Mouse (Mus musculus) WW6 (cell line): Measurements from ENCODE around the gene Prkcg.
"Not testable (repeated sequence)": the region's sequence is repeated elsewhere in the genome, so short reads cannot be mapped to it uniquely, and the experiment has no call there.

Experiments
- DNase-seq: peaks from one replicate; pipeline ENCODE4 v3.0.0-alpha.2; 2013; ENCODE audit warnings: low read depth, low spot score

Gene Prkcg

GRCm38 (mm10) chr7:3288976-3289970 lies at the start of gene Prkcg, which contains the start of gene Myadm:
TSS of gene Prkcg (plus strand) at chr7:3289179.
TSS of gene Myadm (plus strand) at chr7:3289080.
- DNase-seq: no peak

- no peak for DNase-seq
Measured at GRCm38 (mm10) chr7:3239193-3239592, 49.8 kb upstream of the Prkcg start.

DNA sequence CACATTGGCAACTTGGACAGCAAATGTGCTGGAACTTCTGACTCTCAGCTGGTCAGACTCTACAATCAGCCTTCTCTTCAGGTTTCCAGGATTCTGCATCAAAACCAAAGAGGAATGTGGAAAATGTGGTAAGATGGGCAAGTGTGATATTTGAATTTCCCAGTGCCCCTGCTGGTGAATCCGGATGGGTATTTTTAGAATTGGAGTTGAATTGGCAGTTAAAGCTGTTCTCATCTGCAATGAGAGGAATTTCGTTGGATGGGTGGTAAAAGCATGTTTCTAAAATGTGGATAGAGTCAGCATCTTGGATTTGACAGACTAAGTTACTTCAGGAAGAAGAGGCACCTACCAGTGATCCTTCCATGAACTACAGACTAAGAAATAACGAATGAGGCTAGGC lies 28.3 kb upstream of the Prkcg start:
- no peak for DNase-seq

GRCm38 (mm10) chr7:3261446-3261845 lies 27.5 kb upstream of the Prkcg start:
- no peak for DNase-seq

DNA sequence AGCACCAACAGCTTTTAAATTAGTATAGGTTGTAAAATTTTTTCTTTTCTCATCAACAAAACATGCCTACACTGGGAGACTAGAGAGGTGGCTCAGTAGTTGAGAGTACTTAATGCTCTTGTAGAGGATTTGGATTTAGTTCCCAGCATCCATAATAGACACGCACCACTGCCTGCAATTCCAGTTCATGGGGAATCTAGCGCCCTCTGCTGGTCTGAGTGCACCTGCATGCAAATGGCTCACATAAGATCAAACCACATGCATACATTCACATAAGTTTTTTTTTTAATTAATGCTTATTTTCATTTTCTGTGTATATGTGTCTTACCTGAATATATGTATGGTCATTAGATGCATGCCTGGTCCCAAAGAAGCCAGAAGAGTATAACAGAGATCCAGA lies 26.2 kb upstream of the Prkcg start:
- DNase-seq: peak; percentile 56

DNA sequence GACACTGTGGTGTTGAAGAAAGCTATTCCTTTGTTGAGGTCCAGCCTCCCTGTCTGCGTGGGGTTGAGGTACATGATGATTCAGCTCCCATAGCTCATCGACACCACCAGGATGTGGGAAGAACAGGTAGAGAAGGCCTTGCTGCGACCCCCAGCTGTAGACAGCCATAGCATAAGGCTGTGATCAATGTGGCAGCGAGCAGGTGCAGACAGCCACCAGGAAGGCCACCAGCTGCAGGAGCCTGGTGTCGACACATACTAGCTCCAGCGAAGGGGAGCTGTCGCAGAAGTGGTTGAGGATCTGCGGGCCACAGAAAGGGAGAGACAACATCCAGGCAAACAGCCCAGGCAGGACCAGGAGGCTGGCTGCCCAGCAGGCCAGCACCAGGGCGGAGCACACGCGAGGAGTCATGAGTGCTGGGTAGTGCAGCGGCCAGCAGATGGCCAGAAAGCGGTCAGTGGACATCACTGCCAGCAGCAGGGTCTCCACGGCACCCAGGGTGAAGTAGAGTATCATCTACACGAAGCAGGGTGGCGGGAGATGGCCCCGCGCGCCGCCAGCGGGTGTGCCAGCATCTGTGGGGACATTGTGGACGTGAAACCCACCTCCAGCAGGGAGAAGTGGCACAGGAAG lies 24.5 kb upstream of the Prkcg start:
- no peak for DNase-seq

GRCm38 (mm10) chr7:3265311-3265710 lies 23.7 kb upstream of the Prkcg start:
- no peak for DNase-seq

- DNase-seq: no peak
Measured at GRCm38 (mm10) chr7:3267261-3267660, 21.7 kb upstream of the Prkcg start.

DNA sequence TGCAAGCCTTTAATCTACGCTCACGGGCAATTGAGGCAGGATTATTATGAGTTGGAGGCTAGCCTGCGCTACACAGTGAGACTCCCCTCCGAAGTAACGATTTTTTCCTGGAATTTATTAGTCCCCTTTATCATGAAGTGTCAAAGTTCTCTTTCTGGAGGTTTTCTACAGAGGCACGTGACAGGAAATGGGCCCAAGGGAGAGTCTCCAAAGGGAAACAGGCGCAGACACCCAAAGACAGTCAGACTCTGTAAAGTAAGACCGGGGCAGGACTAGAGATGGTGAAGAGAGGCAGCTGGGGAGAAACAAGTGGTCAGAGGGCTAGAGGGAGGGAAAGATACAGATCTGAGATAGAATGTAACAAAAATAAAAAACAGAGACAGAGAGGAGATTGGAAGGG lies 21.1 kb upstream of the Prkcg start:
- DNase-seq: no peak

DNA sequence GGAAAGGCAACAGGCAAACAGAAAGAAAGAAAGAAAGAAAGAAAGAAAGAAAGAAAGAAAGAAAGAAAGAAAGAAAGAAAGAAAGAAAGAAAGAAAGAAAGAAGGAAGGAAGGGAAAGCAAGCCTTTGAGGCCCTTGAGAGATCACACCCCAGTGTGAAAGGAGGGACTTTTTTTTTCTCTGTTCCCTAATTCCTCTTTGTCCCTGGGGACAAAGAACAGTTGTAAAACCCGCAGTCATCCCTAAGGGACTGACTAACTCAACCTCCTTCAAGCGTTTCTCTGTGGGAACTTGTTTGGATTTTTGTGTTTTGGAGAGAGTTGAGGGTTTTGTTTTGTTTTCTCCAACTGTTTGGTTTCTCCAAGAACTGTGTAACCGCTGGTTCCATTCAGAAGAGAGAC lies 20.7 kb upstream of the Prkcg start:
- no peak for DNase-seq

- no peak for DNase-seq
Measured at GRCm38 (mm10) chr7:3272206-3272605, 16.8 kb upstream of the Prkcg start.

DNA sequence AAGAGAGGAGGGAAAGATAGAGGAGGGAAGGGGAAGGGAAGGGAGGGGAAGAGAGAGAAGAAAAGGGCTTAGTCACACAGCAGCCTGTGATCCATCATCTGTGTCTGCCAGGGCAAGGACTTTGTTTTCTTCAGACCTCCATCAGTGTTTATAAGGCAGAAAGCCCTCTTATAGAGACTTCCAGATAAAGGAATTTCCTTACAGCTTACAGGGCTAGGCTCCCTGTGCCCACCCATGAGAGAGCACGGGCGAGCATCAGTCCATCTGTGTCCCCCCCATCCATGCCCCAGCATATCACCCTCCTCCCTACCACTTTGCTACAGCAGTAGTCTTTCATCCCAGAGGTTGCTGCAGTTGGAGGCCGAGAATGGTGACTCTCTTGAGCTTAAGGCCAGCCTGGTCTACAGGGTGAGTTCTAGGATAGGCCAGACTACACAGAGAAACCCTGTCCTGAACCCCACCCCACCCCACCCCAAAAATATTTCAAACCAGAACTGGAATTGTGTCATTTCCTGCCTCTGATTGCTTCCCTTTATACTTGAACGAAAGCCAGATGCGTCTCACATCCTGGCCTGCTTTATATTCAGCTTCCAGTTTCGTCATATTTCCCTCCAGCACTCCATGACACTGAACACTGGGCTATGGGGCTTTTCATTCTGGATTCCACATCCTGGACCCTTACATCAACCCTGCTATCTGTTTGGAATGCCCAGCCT lies 13.4 kb upstream of the Prkcg start:
- no peak for DNase-seq

- DNase-seq: not testable (repeated sequence)
Measured at GRCm38 (mm10) chr7:3276781-3277180, 12.2 kb upstream of the Prkcg start.

DNA sequence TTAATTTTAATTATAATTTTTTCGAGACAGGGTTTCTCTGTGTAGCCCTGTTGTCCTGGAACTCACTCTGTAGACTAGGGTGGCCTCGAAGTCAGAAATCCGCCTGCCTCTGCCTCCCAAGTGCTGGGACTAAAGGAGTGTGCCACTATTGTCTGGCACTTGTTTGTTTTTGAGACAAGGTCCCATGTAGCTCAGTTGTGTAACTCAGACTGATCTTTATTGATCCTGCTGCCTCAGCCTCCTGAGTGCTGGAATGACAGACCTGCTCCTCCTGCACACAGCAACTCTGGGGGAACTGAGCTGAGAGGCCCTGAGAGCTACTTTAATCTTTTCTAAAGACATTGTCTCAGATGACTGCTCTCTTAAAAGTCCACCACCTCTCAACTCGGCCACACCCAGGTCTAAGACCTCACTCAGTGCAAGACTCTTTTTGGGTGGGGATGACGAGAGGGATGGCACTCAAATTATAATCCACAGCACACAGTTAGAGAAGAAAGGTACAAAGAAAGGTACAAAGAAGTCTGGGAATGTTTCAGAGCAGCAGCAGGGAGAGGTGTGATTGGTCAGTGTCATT lies 8.8 kb upstream of the Prkcg start:
- DNase-seq: no peak

GRCm38 (mm10) chr7:3280654-3281153 lies 8.3 kb upstream of the Prkcg start:
- DNase-seq: no peak

GRCm38 (mm10) chr7:3281741-3282140 lies 7.2 kb upstream of the Prkcg start:
- no peak for DNase-seq

- DNase-seq: no peak
Measured at GRCm38 (mm10) chr7:3283081-3283875, 5.7 kb upstream of the Prkcg start.

- DNase-seq: no peak
Measured at GRCm38 (mm10) chr7:3284604-3285003, 4.4 kb upstream of the Prkcg start.

GRCm38 (mm10) chr7:3286036-3286435 lies 2.9 kb upstream of the Prkcg start:
- no peak for DNase-seq

GRCm38 (mm10) chr7:3287186-3287585 lies 1.8 kb upstream of the Prkcg start:
- DNase-seq: no peak
